Mouse (Mus musculus): ENCODE measurements at regions not wholly inside any gene's neighbourhood (a gene's known extent, or its start where the extent isn't known, plus 50 kb on each side); places are given as distances from the start of the nearest gene placed in this dataset.

DNA sequence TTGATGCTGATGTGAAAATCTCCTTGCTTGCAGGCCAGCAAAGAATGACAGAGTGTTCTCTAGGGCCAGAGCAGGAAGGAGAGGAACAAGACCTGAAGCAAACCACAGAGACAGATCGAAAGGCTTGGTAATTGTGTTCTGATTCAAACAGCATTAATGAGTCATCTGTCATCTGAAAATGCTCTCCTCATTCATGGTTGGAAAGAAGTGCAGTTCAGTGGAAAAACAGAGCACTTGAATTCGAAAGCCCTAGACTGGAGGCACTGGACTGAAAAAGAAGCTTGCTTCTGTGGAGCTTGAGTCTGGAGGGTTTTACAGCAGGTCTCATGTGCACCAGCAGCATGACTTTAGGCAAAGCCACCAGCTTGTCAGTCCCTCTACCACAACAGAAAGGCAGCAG, 374.3 kb upstream of the B430305J03Rik start:
- TF ChIP-seq GATA1 (IDR thresholded peaks at IDR 0.05; ENCODE audit: borderline replicate concordance, low read length): no peak
- no peak for TF ChIP-seq FLI1 (IDR thresholded peaks at IDR 0.05; ENCODE audit: low read length)

All from megakaryocyte, embryonic 14.5 days (primary cell).